Mouse (Mus musculus): Measurements from ENCODE around the gene Cacna1f.

The Cacna1f gene

DNA sequence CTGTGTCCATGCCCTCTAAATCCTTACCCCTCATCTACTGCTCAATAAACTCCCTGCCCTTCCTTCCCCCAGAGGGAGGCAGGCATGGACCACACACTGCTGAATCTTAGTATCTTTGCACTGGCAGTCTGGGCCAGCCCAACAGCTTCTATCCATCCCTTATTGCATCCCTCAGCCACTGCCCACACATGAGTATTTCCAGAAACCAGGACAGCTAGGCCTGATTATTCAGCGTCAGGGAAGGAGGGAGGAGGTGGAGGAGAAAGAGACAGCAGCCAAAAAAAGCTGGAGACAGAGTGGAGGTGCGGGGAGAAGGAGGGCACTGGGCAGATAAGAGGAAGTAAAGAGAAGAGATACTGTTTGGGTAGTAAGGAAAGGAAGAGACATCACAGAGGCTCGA, 28.2 kb downstream of the Cacna1f start:
- DNase-seq, result no peak

DNA sequence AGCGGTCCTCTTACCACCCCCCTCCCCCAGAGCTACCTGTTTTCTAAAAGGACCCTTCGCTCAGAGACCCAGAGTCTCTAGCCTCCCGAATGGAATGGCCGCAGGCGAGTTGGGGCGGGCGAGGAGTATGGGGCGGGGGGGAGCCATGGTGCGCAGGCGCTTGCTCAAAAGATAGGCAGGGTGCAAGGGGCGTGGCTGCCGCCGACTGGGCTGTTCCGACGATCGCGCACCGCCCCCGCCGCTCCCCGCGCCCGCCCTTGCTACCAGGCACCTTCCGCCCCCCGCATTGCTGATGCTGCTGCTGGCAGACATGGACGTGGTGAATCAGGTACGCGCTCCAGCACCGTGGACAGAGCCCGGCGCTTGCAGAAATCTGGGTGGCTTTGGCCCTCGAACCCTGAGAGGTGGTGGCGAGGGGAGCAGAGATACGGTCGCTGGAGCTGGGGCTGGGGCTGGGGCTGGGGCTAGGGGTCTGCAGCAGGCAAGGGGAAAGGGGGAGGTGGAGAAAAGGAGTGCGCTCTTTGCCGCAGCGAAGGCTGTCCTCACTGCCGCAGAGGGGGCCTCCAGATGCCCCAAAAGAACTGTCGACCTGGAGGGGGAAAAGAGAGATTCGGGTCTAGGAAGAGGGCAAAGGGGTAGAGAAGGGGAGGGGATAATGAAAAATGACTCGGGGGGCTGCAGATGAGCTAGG, 31.7 kb downstream of the Cacna1f start, which contains the start of gene Syp:
Gene Syp, plus strand, starts transcription at position 71 of the 691 bp plus-strand sequence.
- peak; percentile 96 to 97 for DNase-seq

DNA sequence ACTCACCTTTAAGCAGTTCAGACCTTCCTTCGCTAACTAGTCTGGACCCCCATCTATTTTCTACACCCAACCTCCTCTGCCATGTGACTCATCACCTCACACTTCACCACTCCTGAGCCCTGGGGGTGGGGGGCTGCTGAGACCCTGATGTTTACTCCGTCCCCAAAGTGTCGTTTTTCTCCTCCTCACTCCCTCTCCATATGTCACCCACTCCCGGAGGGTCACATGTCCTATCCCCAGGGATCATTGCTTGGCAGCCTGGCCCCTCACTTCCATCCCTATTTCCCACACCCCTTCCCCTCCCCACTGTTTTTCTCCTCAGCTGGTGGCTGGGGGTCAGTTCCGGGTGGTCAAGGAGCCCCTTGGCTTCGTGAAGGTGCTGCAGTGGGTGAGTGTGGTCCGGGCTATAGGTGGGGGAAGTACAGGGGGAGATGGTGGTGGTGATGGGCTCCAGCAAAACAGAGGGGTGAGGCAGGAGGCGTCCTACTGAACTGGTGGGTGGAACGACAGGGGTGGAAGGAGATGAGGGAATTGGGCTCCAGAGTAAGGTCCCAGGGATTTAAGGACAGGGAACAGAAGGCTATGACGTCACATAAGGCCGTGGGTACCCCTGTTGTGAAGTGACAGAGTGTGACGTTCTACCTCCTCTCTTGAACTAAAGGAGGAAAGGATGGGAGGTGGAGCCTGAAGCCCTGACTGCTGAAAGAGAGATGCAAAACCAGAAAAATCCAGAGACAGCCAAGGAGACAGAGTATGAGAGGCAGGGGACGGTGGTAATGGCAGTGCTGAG, 32.8 kb downstream of the Cacna1f start:
- DNase-seq, result peak; percentile 74

DNA sequence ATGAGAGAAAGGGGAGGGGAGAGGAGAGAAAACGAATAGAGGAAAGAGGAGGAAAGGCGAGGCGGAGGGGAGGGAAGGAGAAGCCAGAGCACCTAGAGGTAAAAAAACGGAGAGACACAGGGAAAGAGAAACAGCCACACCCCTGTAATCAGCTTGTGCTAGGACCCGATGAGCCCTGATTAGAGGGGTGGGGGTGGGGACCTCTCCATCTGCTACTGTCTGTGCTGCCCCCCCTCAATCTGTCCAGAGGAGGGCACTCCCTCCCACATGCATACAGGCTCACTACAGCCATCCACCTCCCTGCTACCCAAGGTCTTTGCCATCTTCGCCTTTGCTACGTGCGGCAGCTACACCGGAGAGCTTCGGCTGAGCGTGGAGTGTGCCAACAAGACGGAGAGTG, 33.9 kb downstream of the Cacna1f start:
- DNase-seq, result peak; percentile 52 to 65

DNA sequence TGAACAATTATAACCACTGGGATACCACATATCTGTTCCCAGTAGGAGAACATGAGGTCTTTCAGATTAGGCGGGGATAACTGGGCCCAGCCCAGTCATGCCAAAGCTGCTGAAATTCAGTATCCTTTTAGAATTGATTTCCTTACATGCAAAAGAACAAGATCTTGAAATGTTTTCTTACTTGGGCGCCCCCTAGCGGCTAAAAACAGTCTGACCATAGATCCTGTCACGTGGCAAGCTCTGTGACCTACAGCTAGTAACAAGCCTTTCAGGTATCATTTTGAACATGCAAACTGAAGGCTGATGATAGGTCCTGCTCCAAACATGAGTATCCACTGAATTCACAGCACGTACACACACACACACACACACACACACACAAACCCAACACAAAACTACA, 38.5 kb downstream of the Cacna1f start:
- DNase-seq, result peak; percentile 87 to 90

DNA sequence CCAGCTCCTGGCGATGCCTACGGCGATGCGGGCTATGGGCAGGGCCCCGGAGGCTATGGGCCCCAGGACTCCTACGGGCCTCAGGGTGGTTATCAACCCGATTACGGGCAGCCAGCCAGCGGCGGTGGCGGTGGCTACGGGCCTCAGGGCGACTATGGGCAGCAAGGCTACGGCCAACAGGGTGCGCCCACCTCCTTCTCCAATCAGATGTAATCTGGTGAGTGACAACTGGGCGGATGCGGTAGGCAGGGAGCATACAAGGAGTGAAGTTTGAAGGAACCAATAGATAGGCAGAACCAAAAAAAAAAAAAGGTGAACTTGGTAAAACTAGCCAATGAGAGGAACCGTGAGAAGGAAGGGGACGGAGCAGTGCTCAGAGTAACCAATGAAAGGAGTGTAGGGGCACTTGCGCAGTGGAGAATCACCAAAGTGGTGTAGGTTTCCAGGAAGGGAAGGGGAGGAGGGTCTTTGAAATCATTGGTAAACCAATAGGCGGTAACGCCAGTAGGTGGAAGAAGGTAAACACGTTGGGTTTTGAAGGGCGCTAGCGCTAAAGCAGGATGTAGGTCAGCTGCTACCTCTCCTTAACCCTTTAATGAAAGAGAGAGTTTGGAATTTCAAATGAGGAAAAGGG, 41.9 kb downstream of the Cacna1f start:
- peak; percentile 77 to 80 for DNase-seq

DNA sequence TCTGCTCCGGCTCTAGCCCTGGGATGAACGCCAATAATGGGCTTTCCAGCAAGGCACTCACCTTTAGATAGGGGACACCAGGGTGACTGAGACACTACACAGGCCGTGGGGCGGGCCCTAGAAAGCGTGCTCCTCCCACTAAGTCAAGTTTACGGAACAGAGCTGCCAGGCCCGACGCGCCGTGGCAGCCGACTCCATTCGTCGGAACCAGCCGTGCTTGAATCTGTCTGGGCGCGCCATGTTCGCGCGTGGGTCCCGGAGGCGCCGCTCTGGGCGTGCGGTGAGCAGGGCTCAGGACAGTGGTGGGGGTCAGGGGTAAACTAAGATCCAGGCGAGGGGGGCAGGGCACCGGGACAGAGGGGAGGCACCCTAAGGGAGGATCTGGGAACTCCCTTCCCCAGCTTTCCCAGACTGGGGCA, 50.3 kb downstream of the Cacna1f start, which contains the start of gene Prickle3:
Gene Prickle3, plus strand, starts transcription at position 40 of the 419 bp plus-strand sequence.
- DNase-seq, result peak; percentile 80 to 82

DNA sequence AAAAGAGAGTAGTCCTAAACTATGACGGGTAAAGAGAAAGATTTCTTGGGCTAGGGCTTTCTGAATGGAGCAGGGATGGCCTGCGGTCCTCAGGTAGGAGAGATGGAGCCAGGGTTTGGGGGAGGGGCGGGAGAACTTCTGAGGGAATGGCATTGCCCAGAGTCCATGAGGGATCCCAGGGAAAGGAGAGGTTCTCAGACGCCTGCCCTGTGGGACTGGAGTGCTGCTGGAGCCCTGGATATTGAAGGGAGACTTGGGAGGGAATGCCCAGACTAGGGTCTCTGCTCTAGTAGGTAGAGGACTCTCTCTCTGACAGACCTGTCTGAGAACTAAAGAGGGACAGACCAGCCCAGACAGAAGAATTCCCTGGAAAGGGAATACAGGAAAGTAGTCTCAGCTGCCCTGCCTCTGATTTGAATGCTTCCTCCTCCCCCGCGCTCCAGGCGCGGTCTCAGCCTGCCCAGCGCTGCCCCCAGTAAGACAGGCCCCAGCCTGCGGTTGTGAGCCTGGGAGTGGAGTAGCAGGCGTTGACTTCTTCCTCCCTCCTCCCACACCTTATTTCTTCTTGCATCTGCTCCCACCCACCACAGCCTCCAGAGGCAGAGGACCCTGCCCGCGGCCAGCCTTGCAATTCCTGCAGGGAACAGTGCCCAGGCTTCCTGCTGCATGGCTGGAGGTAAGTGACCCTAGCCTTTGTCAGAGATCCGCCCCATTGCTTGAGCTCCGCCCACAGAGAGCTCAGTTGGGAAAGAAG, 51.3 kb downstream of the Cacna1f start:
- no peak for DNase-seq

DNA sequence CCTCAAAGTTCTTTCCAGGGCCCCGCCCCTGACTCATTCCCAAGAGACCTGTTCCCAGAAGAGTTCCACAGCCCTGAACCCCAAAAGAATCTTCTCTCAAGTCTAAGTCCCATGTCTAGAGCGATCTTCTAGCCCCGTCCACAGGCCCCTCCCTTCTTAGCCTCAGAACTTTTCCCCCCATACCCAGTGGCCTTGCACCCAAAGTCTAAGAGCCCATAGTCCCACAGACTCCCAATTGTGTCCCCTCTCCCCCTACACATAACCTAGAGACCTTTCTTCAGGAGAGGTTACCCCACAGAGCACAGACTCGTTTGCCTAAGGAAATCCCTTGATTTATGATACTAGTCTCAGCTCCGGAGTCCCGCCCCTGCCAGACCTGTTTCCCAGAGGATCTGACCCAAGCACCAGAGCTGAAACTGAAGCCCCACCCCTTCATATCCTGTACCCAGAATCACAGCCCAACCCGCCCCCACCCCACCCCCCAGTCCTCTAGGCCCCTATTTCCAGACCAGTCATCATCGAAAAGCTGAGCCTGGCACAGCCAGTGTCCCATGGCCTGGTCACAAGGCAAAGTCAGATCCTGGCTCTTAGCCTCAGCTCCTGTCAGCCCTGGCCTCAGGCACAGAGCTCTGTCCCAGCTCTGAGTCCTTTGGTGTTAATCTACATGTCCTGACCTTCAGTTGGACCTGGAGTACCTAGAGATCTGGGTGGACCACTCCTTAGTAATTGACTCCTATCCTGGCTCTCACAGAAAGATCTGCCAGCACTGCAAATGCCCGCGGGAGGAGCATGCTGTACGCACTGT, 52.1 kb downstream of the Cacna1f start:
- no peak for DNase-seq

DNA sequence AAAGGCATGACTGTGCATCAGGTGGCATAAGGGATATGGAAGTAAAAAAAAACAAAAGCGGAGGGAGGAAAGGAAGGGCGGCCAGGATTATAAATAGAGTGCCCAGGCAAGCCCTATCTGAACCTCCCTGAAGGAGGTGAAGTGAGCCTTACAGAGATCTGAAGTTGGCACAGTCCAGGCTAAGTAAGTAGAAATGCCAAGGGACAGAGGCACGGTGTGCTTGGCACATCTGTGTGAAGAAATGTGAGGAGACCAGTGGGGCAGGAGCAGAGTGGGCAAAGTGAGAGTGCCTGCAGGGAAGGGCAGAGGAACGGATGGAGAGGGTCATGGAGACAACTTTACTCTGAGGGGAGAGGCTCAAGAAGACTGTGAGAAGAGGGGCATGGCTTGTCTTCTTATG, 54.2 kb downstream of the Cacna1f start:
- DNase-seq, result no peak

DNA sequence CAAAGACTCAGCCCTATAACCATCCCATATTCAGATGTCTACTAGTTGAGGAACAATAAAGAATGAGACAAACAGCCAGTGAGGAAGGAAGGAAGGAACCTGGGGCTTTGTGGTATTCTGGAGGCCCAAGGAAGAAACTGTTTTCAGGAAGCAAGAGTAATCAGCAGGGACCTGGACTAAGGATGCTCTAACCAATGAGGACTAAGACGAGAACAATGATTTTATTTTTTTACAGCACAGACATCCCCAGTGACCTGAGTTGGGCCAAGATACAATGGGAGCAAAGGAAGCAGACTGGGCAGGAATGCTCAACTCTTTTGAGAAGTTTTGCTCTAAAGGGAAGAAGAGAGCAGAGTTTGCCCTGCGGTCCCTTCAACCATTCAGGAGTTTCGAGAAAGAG, 56.1 kb downstream of the Cacna1f start:
- DNase-seq, result no peak

DNA sequence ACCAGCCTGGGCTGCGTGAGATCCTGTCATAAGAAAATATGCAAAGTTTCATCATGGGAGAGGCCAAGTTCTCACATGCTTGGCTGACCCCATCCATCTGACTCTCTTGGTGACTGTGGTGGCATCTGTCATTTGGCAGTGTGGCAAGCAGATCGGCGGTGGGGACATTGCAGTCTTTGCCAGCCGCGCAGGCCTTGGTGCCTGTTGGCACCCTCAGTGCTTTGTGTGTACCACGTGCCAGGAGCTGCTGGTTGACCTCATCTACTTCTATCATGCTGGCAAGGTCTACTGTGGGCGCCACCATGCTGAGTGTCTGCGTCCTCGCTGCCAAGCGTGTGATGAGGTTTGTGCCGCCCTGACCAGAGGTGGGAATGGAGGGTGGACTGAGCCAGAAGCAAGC, 57.9 kb downstream of the Cacna1f start:
- peak; percentile 89 to 94 for DNase-seq

DNA sequence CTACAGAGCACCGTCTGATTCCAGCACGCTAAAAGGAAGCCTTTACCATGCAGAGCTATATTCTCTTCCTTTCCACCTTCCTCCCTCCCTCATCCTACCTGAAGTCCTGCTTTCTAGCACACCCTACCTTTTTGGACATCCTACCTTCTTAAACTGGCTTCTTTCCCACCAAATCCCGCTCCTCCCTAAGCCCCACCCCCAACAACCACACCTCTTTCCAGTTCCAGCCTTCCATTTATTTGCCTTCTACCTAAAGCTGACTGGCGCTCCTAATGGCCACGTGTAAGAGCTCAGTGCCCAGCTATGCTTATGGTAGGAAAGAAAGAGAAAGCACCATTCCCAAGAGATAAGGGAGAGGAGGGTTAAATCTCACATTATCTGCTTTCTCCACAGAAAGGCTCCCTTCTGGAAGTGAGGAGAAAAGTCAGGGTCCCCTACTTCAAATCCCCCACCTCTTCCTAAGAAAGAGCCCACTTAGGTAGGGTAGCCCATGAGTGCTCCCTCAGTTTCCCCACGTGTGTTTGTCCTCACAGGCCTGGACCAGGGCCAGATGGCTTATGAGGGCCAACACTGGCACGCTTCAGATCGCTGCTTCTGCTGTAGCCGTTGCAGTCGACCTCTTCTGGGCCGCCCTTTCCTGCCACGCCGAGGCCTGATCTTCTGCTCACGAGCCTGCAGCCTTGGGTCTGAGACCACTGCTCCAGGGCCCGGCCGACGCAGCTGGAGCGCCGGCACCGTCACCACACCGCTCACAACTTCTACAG, 59.0 kb downstream of the Cacna1f start:
- peak; percentile 56 to 63 for DNase-seq

DNA sequence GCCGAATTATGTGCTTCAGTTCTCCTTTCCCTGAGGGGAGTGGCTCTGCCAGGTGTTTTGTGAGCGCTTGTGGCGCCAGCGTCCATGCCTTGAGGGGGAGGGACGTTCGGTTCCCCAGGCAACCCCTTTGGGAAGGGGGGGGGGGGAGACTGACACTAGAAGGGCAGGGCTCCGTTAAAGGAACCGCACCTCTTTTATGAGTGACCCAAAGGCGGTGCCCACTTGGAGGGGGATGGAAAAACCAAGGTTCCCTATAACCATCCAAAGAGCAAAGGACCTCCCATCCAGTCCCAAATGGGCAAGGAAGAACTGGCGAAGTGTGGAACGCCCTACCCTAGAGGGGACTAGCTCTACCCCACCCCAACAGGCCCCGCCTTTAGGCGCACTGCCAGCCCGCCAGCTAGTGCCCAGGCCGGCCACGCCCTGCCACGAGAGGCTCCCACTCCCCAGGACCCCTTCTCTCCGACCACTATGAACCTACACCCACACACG, 63.6 kb downstream of the Cacna1f start:
- peak; percentile 85 to 91 for DNase-seq

DNA sequence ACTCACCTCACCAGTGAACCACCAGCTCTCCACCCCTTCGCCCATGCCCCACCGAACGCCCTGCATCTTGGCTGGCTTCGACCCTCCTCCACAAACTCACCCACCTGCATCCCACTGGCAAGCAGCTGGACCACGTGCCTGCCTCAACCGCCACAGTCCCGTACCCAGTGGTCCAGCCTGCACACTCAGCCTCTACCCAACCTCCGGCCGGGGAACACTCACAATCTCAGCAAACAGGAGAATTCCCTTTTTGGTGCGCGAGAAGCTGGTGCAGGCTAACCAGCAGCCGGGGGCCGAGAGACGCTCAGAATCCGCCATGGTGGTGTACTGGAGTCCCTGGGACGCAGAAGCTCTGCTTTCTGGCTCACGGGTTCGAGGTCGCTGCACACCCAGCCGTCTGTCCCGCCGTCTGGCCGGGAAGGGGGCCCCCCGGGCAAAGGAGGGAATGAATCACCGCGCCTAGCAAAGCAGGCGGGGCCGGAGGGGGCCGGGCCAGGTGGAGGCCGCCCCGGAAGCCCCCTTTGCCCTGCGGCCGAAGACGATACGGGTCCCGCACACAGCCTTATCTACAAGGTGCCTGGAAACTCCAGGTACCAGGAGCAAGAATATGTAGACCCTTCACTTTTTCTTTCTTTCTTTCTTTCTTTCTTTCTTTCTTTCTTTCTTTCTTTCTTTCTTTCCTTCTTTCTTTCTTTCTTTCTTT, 64.2 kb downstream of the Cacna1f start, which contains the start of gene Plp2:
Gene Plp2, minus strand, starts transcription at position 470 of the 703 bp plus-strand sequence.
- DNase-seq, result peak in 1 of 2 experiments; percentile 70

DNA sequence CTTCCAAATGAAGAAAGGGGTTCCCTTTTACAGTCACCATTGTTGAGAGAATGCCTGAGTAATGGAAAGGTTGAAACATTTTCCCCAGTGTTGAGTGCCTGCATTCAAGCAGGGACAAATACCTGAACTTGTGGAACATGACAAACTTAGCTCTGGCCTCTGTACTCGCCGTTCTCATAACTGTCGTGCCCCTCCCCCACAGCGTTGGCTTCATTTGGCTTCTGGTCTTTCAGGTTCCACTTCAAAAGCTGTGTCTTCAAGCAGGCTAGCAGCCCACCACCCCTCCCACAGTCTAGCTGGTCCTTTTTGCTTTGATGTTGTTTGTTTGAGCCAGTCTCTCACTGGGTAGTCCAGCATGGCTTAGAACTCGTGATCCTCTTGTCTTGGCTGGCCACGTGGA, 65.9 kb downstream of the Cacna1f start:
- no peak for DNase-seq

DNA sequence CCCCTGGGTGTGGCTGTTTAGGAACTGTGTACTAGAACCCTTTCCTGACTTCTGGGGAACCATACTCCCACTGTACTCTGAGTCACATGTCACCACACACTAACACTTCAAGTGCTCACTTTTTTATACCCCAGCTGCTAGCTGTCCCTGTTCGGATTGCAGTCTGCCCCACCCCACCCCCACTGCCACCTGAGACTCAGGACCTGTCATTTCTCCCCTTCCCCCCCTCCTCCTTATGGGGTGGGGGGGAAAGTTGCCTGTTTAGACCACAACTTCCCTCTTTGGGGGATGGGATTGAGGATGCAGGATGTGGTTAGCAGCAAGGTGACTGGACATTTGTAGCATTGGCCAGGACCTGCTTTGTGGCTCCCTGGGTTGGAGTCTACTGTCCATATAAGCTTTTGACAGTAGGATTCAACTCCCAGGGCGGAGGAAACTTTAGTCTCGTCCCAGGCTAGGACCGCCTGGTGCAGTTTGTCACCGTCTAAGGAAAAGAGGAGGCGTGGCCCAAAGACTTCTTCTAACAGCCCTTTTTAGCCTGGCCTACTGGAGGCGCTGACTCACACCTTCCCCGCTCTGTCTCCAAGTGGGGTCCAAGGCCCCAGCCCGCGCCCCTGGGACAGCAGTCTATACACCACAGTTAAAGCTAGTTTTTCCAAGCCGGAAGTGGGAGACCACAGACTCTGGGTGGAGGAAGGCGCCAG, 66.8 kb downstream of the Cacna1f start:
- DNase-seq, result no peak

DNA sequence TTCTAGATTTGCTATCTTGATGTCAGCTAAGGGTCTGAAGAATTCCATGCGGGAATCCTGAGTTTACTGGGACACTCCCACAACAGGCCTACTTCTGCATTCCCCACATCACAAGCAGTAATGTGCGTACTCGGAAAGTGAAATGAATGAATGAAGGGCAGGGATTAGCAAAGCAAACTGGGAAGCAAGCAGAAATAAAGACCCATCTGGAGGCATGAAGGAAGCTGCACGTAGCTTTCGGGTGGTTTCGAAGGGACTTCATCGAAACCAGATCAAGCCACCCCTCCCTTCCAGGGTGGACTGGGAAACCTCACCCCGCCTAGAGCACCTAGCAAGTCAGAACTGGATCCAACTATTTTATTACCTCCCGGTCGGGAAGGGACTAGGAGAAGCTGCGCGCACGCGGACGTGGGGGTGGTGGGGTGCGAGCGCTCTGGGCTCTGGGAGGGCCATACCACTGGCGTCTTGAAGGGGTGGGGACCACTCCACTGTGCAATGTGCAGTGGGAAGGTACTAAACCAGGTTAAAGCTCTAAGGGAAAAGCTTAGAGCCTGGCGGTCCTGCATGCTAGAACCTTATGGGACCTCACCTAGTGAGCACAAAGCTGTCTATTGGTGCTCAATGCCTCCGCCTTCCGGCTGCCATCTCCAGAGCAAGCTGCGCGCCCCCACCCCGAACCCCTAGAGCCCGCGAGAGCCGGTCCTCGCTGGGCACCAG, 67.6 kb downstream of the Cacna1f start:
- peak; percentile 39 to 41 for DNase-seq

DNA sequence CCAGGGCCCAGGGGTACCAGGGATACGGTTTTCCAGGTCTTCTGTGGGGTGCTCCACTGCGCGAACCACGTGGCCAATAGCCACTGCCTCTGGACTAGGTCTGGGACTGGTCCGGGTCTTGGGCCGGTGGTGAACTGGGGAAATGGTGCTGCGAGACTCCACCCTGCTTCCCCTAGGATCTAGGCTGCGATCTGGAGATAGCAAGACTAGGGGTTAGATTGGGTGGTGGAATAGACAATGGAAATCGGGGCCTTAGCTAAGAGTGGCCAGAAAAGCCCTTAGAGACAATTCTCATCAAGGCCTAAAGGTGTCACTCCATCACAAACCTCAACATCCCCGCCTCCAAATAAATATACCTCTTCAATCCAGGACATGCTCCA, 68.1 kb downstream of the Cacna1f start:
- DNase-seq, result no peak
